Mouse (Mus musculus) ES-E14 (cell line): ENCODE measurements around the gene Stxbp2.

Experiments used
- CHD2 ChIP-seq: IDR thresholded peaks from 2 replicates; pipeline ENCODE4 v1.6.1; 2014; ENCODE audit warnings: mild to moderate bottlenecking, low read depth, low read length, inconsistent platforms
- HCFC1 ChIP-seq: IDR thresholded peaks from 2 replicates; pipeline ENCODE4 v1.6.1; 2012; ENCODE audit warnings: low read length, inconsistent platforms, borderline replicate concordance; ENCODE audit not compliant: insufficient read depth

GRCm38 (mm10) chr8:3598054-3598453 is 32.7 kb upstream of the Stxbp2 start:
- TF ChIP-seq CHD2 (no peak), HCFC1 (no peak)
